Mouse (Mus musculus): ENCODE results near the gene 4930432K21Rik. TPM values are rescaled to one million over a fixed set of nuclear protein-coding genes. Genes with fewer than 3 reads are reported as not detected.

Gene 4930432K21Rik
- polyA plus RNA-seq (2012; rRNA removed) = 2.6 and 2.9 TPM in 2 replicates

DNA sequence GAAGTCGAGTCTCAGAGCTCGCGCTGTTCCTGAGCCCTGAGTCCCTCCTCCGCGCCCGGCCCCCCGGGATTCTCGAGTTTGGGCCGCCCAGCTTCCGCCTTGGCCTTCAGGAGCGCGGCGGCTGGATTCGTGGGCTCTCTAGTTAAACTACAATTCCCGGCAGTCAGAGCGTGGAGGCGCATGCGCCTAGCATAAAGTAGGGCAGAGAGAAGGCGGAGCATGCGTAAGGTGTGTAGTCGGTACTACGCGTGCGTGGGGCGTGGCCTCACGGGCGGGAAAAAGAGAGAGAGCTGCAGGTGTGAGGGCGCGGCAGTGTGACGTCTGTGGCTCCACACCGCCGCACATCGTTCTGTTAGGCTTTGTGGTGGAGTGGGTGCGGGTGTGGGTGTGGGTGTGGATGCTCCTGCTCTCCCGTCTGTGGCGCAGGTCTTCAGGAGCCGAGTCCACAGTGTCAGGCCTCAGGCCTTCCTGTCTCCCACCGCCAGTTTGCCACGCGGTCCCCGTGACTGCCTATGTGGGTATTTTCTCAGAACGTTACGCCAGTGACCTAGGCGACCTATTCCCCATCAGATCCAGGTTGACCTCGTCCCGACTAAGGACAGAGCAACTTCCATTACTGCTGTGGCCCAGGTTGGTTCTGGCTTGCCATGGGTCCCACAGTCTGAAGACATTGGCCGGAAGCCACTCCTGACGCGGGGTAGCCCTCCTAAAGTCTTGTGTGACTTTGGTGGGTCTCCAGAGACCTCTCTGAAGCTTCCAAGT is at the start of gene 4930432K21Rik, which contains the start of gene Cc2d1a:
4930432K21Rik (plus strand) TSS at position 257 of the 762 bp plus-strand sequence.
Cc2d1a (minus strand) TSS at position 168 of the 762 bp plus-strand sequence.
- DNase-seq (ENCODE audit: extremely low spot score in 1 of 2, low spot score in 1 of 2) = peak; percentile 94 to 97

DNA sequence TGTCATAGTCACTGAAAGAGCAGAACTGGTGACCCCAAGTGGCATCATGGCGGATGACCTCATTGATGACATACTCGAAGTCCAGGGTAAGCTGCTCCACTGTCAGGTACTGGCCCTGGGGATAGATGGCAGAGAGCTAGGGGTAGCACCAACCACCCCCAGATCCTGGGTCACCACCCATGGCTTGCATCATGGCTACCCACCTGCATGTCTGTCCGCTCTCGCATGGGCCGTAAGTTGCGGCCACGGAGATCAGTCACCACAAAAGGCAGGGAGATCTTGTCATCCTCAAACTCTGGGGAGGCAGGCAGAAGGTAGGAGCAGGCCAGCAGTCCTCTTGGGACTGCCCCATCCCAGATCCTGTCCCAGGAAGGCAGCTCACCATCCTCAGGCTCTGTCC is 49.4 kb upstream of the 4930432K21Rik start:
- DNase-seq (ENCODE audit: extremely low spot score in 1 of 2, low spot score in 1 of 2) = no peak

DNA sequence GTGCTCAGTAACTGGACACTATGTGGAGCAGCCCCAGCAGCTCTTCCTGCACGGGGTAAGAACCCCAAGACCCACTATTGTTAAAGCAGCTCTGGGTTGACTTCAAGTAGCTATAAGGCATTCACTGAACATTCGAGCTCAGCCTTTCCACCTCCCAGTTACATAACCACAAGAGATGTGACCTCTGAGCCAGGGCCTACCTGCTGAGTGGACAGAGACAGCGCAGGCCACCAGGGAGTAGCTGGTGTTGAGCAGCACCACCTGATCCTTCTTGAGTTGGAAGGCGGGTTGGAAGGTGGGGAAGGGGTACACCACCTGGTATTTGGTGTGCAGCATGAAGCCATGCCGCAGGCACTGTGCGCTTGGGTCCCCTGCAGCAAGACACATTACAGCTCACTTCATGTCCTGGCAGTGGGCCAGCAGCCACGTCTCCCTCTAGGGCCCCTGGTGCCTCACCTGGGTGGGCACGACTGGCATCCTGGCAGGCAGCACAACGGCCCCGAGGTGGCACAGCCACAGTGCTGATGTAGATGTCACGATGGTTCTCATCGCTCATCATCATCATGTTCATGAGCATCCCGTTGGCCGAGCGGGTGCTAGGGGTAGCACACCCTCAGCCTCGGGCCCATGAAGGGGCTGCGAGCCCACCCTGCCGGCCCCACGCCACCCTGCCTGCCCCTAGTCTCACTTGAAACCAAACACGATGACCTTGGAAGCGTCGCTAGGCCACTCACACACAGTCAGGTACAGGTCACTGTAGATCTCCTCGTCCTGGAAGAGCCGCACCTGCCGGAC is 46.2 kb upstream of the 4930432K21Rik start:
- DNase-seq (ENCODE audit: extremely low spot score in 1 of 2, low spot score in 1 of 2) = no peak

DNA sequence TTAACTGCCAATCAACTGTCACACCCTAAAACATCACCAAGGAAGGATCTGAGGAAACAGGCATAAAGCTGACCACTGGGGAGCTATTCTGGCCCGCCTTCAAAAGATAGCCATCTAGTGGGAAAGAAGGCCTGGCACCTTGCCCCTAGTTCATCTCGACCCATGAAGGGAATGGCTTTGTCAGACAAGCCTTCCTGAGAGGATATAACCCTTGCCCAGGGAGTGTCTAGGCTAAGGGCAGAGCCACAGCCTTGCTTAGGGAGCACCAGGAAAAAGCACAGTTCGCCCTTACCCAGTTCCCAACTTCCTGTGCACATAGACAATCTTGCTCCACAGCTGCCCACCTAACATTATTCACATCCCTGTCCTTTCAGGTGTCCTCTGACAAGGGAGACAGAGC is 44.2 kb upstream of the 4930432K21Rik start:
- no peak for DNase-seq (ENCODE audit: extremely low spot score in 1 of 2, low spot score in 1 of 2)

DNA sequence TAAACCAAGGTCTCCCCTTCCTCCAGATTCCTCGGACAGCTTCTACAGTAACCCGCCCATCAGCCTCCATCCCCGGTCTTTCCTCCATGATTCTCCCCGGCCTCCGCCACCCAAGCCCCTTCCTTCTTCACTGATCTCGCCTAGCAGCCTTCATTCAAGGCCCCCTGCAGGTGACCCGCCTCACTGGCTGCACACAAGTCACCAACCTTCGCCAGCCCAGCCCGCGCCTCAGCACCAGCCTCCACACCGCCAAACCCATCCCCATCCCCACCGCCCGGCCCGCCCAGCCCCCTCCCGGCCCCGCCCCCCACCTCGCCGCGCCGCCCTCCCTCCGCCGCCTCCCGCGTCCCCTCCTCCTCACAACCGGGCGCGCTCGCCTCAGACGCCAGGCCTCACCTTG is 43.6 kb upstream of the 4930432K21Rik start:
- DNase-seq (ENCODE audit: extremely low spot score in 1 of 2, low spot score in 1 of 2) = peak in 1 of 2 experiments; percentile 36

DNA sequence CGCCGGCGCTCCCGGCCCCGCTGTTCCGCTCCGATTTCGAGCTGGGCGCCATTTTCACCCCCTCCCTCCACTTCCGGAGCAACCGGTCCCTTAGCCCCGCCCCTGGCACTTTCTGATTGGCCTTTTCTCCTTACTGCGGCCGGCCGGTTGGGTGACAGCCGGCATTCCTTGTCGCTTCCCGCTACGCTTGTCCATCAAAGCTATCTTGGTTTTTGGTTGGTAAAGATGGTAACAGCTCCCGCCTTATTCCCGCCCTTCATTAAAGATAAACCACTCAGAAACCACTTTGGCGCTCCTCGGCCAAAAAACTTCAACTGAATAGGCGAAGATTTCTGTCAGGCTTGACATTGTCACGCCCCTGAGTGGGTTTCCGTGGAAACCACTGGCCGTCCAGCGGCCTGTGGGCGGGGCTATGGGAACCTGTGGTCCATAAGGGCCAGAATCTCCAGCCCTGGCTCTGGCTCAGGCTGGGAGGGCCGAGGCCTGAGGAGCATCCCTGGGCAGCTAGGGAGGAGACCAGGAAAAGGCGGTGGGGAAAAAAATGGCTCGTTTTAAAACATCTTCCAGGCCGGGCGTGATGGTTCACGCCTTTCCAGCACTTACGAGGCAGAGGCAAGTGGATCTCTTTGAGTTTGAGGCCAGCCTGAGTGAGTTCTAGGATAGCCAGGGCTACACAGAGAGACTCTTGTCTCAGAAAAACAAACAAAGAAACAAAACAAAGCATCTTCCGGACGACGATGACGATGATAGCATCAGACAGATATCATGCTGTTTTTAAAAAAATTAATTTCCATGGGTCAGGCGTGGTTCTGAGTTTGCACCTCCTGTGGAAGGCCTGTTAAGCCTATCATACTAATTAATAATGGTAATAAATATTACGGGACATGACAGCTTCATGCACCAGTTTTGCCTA is 42.9 kb upstream of the 4930432K21Rik start, which contains the start of gene Dcaf15:
Dcaf15 (minus strand) TSS at position 72 of the 913 bp plus-strand sequence.
- DNase-seq (ENCODE audit: extremely low spot score in 1 of 2, low spot score in 1 of 2) = peak; percentile 98 to 99

DNA sequence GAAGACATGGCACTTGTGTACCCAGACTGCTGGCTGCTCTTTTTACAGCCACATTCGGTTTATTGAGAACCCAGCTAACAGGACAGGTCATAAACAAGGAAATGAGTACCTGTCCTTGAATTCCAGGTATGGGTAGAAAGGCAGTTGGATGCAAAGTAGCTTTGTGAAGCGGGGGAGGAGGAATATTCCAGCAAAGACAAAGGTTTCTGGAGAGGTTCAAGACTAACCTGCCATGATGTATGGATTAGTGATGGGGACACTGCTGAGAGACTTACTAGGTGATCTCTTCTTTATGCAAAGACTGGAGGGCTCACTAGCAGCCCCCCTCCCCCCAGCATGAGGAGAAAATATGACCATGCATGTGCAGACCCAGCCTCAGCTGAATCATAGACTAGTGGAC is 42.1 kb upstream of the 4930432K21Rik start:
- DNase-seq (ENCODE audit: extremely low spot score in 1 of 2, low spot score in 1 of 2) = no peak

DNA sequence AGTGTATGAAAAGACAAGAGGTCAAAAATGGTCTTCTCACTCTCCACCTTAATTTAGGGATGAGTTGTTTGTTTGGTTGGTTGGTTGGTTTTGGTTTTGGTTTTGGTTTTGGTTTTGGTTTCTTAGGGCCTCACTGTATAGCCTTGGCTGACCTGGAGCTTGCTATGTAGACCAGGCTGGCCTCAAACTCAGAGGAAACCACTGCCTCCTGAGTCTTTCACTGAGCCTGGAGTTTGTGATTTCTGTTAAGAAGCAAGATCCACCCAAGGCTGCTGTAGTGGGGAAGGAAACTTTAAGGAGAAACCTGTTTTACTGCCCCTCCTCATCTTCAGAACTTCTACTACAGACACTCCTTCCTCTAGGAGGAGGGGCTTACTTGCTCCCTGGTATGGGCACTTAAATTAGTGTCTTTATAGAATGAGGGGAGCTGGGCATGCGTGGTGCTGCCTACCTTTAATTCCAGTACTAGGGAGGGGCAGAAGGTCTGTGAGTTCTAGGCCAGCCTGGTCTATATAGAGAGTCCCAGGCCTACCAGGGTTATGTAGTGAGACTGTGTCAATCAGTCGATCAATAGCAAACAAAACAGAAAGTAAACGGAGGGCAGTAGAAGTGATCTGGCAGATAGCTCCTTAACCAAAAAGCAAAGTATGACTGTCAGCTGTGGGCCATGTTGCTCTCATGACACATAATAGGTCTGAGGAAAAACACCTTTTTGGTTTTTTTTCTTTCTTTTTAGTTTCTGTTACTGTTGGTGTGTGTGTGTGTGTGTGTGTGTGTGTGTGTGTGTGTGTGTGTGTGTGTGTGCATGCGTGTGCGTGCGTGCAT is 41.4 kb upstream of the 4930432K21Rik start:
- no peak for DNase-seq (ENCODE audit: extremely low spot score in 1 of 2, low spot score in 1 of 2)

DNA sequence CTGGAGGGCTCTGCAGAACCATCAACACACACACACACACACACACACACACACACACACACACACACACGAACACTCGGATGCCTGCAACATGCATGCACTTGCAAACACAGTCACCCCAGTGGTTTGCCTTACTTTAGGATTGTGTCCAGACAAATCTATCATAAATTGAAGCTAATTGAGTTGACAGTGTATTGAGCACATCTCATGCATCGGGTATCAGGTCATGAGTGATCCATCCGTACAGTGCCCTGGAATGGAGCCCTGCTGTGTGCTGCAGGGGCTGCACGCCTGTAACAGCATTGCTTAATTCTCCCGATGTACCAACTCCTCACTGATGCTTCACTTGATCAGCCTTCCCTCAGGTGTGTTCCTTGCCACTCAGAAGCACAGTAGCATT is 32.2 kb upstream of the 4930432K21Rik start:
- DNase-seq (ENCODE audit: extremely low spot score in 1 of 2, low spot score in 1 of 2) = no peak

DNA sequence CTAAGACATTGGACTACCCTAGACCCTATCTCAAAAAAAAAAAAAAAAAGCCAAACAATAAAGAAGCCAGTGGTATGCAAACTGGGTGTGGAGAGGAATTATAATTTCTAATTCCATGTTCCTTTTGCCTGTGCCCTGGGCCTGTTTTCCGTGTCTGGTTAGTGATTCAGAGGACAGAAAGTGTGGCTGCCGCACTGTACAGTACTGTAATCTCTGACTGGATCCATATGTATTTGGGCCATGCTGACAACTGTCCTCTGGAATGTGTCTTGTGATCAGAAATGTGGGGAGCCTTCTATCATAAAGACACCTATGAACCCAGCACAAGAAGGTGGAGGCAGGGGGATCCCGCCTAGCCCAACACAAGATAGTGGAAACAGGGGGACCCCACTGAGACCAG is 25.7 kb upstream of the 4930432K21Rik start:
- DNase-seq (ENCODE audit: extremely low spot score in 1 of 2, low spot score in 1 of 2) = no peak

DNA sequence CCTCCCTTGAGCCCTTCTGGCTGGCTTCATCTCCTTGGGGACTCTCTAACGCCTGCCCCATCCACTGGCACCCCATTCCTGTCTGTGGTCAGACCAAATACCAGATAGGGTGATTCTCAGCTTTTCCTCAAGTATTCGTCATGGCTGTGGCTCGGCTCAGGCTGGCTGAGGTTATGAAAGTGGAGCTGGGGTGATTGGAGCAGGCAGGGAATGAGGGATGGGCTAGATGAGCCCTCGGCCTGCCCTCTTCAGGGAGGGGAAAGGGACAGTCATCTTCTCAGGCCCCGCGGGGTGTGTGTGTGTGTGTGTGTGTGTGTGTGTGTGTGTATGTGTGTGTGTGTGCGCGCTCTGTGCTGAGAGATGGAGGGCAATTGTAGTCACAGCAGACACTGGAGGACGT is 22.2 kb upstream of the 4930432K21Rik start, which contains the start of gene Podnl1:
Podnl1 (plus strand) TSS at position 334 of the 400 bp plus-strand sequence.
- no peak for DNase-seq (ENCODE audit: extremely low spot score in 1 of 2, low spot score in 1 of 2)

DNA sequence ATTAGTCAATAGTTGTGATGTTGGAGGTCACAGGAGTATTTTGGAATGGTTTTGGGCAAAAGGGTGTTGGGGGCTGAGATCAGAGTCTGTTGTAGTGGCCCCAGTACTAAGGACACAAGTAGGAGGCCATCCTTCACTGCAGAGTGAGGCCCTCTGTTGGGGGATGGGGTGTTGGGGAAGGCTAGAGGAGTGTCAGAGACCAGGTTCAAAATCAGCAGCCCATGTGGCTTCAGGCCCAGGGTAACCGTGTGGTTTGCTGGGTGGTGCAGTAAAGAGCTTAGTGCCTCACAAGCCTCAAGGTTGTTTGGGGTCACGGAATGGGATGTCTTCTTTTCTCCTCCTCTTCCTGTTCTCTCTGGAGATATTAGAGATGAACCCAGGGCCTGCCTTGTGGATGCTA is 21.1 kb upstream of the 4930432K21Rik start:
- no peak for DNase-seq (ENCODE audit: extremely low spot score in 1 of 2, low spot score in 1 of 2)

DNA sequence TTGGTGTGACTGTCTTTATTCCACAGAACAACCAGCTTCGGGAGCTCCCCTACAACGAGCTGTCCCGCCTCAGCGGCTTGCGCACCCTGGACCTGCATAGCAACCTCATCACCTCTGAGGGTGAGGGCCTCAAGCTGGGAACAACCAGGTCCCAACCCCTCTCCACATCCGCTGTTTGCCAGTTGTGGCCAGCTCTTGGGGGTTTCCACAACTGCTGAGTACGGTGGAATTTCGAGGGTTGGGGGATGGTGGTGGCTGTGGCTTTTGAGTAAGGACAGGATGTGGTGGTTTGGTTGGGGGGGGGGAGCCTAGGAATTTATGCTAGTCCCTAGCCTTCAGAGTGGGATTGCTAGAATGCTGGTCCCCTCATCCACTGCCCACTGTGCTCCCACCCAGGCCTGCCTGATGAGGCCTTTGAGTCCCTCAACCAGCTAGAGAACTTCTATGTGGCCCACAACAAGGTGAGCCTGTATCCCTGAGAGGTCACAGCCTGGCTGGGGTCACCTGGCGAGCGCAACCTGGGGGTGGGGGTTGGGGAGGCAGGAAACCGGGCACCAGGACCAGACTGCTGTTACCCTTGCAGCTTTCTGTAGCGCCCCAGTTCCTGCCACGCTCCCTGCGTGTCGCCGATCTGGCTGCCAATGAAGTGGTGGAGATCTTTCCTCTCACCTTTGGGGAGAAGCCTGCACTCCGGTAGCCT is 20.5 kb upstream of the 4930432K21Rik start:
- DNase-seq (ENCODE audit: extremely low spot score in 1 of 2, low spot score in 1 of 2) = no peak

DNA sequence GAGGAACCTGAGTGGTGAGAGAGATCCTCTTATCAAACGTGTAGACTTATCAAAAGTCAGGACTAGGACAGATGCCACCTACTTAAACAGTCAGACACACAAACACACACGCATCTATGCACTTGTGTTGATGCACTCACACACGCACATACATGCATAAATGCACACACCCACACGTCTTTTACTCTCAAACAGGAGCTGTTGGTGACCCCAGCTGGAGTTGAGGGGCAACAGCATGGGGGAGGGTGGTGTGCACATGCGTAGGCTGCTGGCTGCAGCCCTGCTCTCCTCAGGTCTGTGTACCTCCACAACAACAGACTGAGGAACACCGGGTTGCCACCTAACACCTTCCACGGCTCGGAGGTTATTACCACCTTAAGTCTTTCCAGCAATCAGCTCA is 19.5 kb upstream of the 4930432K21Rik start:
- DNase-seq (ENCODE audit: extremely low spot score in 1 of 2, low spot score in 1 of 2) = no peak

DNA sequence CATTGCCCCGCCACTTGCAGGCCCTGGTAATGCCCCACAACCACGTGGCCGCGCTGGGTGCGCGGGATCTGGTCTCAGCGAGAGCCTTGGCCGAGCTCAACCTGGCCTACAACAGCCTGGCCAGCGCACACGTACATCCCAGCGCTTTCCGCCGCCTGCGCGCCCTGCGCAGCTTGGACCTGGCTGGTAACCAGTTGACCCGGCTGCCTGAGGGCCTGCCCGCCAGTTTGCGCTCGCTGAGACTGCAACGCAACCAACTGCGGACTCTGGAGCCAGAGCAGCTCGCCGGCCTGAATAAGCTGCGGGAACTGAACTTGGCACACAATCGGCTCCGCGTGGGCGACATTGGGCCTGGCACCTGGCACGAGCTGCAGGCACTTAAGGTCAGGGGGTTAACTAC is 17.0 kb upstream of the 4930432K21Rik start:
- peak in 1 of 2 experiments; percentile 15 for DNase-seq (ENCODE audit: extremely low spot score in 1 of 2, low spot score in 1 of 2)

DNA sequence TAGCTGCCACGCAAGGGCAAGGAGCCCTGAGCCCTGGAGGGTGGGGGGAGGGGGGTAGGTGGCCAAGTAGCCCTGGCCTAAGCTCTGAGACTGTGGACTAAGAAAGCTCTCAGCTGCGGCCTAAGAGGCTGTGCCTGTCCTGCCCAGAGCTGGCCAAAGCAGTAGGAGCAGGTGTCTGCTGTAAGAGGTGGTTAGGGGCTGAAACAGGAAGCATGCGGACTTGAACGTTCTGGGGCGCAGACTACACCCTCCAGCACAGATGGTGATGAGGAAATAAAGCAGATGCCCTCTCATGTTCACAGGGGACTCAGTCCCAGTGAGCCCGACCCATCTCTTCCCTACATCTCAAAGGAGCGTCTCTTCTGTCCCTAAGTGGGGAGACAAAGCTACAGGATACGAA is 15.6 kb upstream of the 4930432K21Rik start:
- no peak for DNase-seq (ENCODE audit: extremely low spot score in 1 of 2, low spot score in 1 of 2)

DNA sequence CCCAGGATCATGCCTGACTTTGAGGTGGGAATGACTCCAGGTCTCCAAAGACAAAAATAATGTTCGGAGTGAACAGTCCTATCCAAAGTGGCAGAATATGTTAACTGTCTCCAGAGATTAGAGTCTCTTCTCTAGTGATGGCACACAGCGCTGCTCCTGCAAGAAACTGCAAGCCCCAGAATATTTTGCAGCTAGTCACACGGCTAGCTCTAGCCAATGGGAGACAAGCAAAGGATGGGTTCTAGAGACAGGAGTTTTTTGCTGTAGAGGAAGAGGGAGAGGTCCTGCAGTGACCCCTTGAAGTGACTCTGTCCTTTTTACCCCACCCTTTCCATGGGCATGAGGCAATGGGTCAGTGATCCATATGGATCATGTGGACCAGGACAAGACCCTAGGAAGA is 10.0 kb upstream of the 4930432K21Rik start:
- DNase-seq (ENCODE audit: extremely low spot score in 1 of 2, low spot score in 1 of 2) = no peak

DNA sequence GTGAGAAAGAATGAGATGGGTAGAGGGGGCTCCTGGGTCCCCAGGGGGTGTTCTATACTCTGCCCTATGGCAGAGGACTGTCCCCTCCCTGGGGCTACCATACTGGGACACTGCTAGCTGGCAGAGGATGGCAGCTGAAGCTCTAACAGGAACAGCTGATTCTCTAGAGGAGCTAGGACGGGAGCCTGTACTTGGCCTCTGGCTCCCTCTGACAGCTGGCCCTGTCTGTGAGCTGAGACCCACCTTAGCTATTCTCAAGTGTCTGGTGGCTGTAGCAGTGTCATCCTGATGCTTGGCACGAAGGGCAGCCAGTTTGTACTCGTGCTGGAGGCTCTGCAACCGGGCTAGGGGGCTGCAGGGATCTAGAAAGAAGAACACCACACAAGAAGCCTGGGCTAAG is 7.0 kb upstream of the 4930432K21Rik start:
- DNase-seq (ENCODE audit: extremely low spot score in 1 of 2, low spot score in 1 of 2) = no peak

DNA sequence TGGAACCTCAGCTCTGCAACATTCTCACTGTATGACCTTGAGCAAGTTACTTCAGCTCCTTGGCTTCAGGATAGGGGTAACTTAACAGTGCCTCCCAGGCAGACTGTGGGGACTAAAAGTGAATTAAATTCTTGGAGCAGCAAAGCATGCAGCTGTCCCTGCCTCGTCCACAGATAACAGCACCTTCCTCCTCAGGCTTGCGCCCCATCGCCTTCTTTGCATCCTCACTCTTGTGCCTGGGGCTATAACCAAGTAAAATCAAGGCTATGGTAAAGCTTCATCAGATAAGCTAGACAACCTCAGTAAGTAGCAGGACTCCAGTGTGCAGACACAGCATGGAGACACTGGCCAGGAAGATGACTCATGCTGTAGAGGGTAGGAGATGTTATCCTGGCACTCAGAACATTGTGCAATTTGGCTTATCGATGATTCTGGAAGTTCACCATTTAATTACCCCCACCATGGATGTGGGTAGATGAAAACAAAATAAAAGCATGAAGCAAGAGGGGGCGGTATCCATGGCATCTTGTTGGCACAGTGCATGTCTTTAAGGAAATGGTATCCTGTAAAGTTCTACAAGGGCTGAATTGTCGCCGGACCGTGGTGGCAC is 3.1 kb upstream of the 4930432K21Rik start:
- no peak for DNase-seq (ENCODE audit: extremely low spot score in 1 of 2, low spot score in 1 of 2)

All from frontal cortex, adult 2 months (tissue).